Mouse (Mus musculus) forebrain, embryonic 14.5 days (tissue): ENCODE data around the gene D3Ertd254e. TPM values are rescaled to one million over a fixed set of nuclear protein-coding genes. Genes with fewer than 3 reads are reported as not detected.
"Not testable (repeated sequence)": the region's sequence is repeated elsewhere in the genome, so short reads cannot be mapped to it uniquely, and the experiment has no call there.

Source experiments
- ATAC-seq: fragments of 200-750 bp; cut with Nextera tagmentation; 2 replicates; pipeline ENCODE4 v1.8.0; 2017; ENCODE audit warnings: mild to moderate bottlenecking, moderate library complexity
- DNase-seq: peaks from one replicate; pipeline ENCODE4 v3.0.0-alpha.2; 2015; ENCODE audit warnings: low spot score
- H3K27ac ChIP-seq: fragments of 300-500 bp; sonication (generic); 2 replicates; pipeline ENCODE4 v1.5.1; 2014; ENCODE audit warnings: low read depth, mild to moderate bottlenecking, control low read depth, low read length, moderate library complexity
- H3K27me3 ChIP-seq: fragments of 300-500 bp; sonication (generic); replicated peaks from 2 replicates; pipeline ENCODE4 v1.6.1; 2014; ENCODE audit warnings: low read length, control low read depth, mixed read lengths; ENCODE audit not compliant: control insufficient read depth, insufficient read depth
- H3K36me3 ChIP-seq: fragments of 300-500 bp; sonication (generic); 2 replicates; pipeline ENCODE4 v1.6.1; 2014; ENCODE audit warnings: low read length, control low read depth; ENCODE audit not compliant: control insufficient read depth, insufficient read depth
- H3K4me1 ChIP-seq: fragments of 300-500 bp; sonication (generic); 2 replicates; pipeline ENCODE4 v1.6.1; 2014; ENCODE audit warnings: antibody characterized with exemption, low read length, control low read depth; ENCODE audit not compliant: control insufficient read depth, insufficient read depth
- H3K4me2 ChIP-seq: fragments of 300-500 bp; sonication (generic); 2 replicates; pipeline ENCODE4 v1.6.1; 2014; ENCODE audit warnings: mild to moderate bottlenecking, control low read depth, low read length
- H3K4me3 ChIP-seq: fragments of 300-500 bp; sonication (generic); 2 replicates; pipeline ENCODE4 v1.5.1; 2014; ENCODE audit warnings: low read depth, low read length, control low read depth
- H3K9ac ChIP-seq: fragments of 300-500 bp; sonication (generic); 2 replicates; pipeline ENCODE4 v1.6.1; 2014; ENCODE audit warnings: mild to moderate bottlenecking, low read length, control low read depth, moderate library complexity
- H3K9me3 ChIP-seq: fragments of 300-500 bp; sonication (generic); replicated peaks from 2 replicates; pipeline ENCODE4 v1.6.1; 2016; ENCODE audit warnings: low read length, control low read depth, mixed read lengths; ENCODE audit not compliant: control insufficient read depth
- WGBS: fragments of 180-500 bp; shearing (Covaris S2); extraction: QIAGEN DNeasy Blood & Tissue Kit; methylation state at CpG from one replicate; pipeline ENCODE4 v1.1.7; 2014; 5-methylcytosine and 5-hydroxymethylcytosine counted together
- polyA plus RNA-seq: library from polyadenylated mRNA; unstranded; fragments of >200 nt; fragmentation: Nextera tagmentation; extraction: Ambion mirVana; gene quantifications from 2 replicates; pipeline ENCODE4 v1.2.1, GENCODE M21; 2014

Gene D3Ertd254e
- polyA plus RNA-seq, result 12.2 and 15.9 TPM in 2 replicates

- Histone ChIP-seq H3K9ac (peak within 1 kb of the TSS; percentile 91), H3K9me3 (no peaks in the 10 kb centered on the region), H3K36me3 (no peaks in the 10 kb centered on the region), H3K27ac (peak within 1 kb of the TSS; percentile 88), H3K4me1 (peaks cover 18% of the 10 kb centered on the region), H3K27me3 (no peaks in the 10 kb centered on the region), H3K4me2 (peak within 1 kb of the TSS; percentile 71), H3K4me3 (peak within 1 kb of the TSS; percentile 82)
- ATAC-seq (peak; percentile 100), DNase-seq (peak; percentile 97)
- WGBS, result under 1% methylated on average over 54 of the region's 54 CpGs
Measured at GRCm38 (mm10) chr3:36150934-36151686, at the start of gene D3Ertd254e. Gene D3Ertd254e (plus strand): TSS chr3:36151017.

DNA sequence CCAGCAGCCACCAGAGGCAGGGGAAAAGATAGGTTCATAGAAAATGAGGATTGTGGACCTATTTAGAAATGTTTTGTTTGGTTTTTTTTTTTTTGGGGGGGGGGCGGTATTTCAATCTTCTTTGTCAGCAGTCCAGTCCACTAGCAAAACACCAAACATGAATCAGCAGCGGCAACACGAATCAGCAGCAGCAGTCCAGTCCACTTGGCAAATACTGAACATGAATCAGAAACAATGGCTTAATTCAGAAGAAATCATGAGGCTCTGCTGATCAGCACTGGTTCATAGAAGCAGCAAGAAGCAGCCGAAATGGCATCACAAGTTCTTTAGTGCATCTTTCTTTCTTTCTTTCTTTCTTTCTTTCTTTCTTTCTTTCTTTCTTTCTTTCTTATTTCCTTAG is 34.7 kb upstream of the D3Ertd254e start:
- no peak for DNase-seq
- WGBS, result 58% methylated on average over 4 of the region's 4 CpGs
- Histone ChIP-seq H3K4me3 (no peak overlapping the region), H3K9me3 (no peaks in the 10 kb centered on the region), H3K36me3 (no peaks in the 10 kb centered on the region), H3K9ac (no peak overlapping the region), H3K4me2 (no peak overlapping the region), H3K27me3 (no peaks in the 10 kb centered on the region), H3K27ac (no peak overlapping the region), H3K4me1 (no peaks in the 10 kb centered on the region)
- ATAC-seq, result no peak

- no peak overlapping the region for H3K4me2 ChIP-seq
- no peaks in the 10 kb centered on the region for H3K4me1 ChIP-seq
- no peaks in the 10 kb centered on the region for H3K27me3 ChIP-seq
- DNase-seq (peak; percentile 38), ATAC-seq (peak; percentile 40; the same call in 1 of the 2 replicates)
- H3K9ac ChIP-seq, result no peak overlapping the region
- no peaks in the 10 kb centered on the region for H3K36me3 ChIP-seq
- H3K9me3 ChIP-seq, result no peaks in the 10 kb centered on the region
- H3K4me3 ChIP-seq, result no peak overlapping the region
- no peak overlapping the region for H3K27ac ChIP-seq
Measured at GRCm38 (mm10) chr3:36119684-36120548, 30.9 kb upstream of the D3Ertd254e start.

GRCm38 (mm10) chr3:36126176-36126575 is 24.6 kb upstream of the D3Ertd254e start:
- ATAC-seq, H3K27ac ChIP-seq, DNase-seq, H3K4me3 ChIP-seq, H3K4me1 ChIP-seq, H3K36me3 ChIP-seq, H3K27me3 ChIP-seq, H3K9ac ChIP-seq, H3K4me2 ChIP-seq, H3K9me3 ChIP-seq: not testable (repeated sequence)
- WGBS, result 95% methylated on average over 9 of the region's 9 CpGs

- Histone ChIP-seq H3K27me3 (no peaks in the 10 kb centered on the region), H3K9ac (no peak overlapping the region), H3K4me1 (no peaks in the 10 kb centered on the region), H3K4me3 (no peak overlapping the region), H3K9me3 (no peaks in the 10 kb centered on the region), H3K27ac (no peak overlapping the region), H3K4me2 (no peak overlapping the region), H3K36me3 (no peaks in the 10 kb centered on the region)
- no peak for DNase-seq
- no peak for ATAC-seq
Measured at GRCm38 (mm10) chr3:36136152-36136551, 14.7 kb upstream of the D3Ertd254e start.

DNA sequence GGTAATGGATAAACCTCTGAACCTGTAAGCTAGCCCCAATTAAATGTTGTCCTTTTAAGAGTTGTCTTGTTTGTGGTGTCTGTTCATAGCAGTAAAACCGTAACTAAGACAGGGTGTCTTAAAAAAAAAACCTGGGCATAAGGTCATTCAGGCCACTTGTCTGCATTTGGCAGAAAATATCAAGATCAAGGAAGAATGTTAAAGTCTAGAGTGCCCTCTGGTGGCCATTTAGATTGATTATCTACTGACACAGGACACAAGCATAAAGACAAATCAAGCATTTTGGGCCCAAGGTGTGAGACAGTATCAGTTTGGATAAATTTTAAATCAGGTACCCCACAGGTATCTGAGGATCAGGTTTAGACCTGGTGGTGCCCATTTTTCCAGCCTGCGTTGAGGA is 13.3 kb upstream of the D3Ertd254e start:
- H3K36me3 ChIP-seq, result no peaks in the 10 kb centered on the region
- H3K4me1 ChIP-seq, result no peaks in the 10 kb centered on the region
- no peaks in the 10 kb centered on the region for H3K27me3 ChIP-seq
- H3K4me3 ChIP-seq, result no peak overlapping the region
- ATAC-seq, result no peak
- no peak overlapping the region for H3K4me2 ChIP-seq
- no peaks in the 10 kb centered on the region for H3K9me3 ChIP-seq
- no peak overlapping the region for H3K27ac ChIP-seq
- DNase-seq, result peak; percentile 69
- WGBS, result 47% methylated on average over 2 of the region's 2 CpGs
- H3K9ac ChIP-seq, result no peak overlapping the region

- Histone ChIP-seq H3K9me3 (no peaks in the 10 kb centered on the region), H3K27me3 (no peaks in the 10 kb centered on the region), H3K36me3 (no peaks in the 10 kb centered on the region), H3K4me2 (no peak overlapping the region), H3K27ac (no peak overlapping the region), H3K4me1 (no peaks in the 10 kb centered on the region), H3K9ac (no peak overlapping the region), H3K4me3 (no peak overlapping the region)
- DNase-seq (no peak), ATAC-seq (no peak)
- WGBS, result 64% methylated on average over 1 of the region's 1 CpGs
Measured at GRCm38 (mm10) chr3:36138171-36138660, 12.6 kb upstream of the D3Ertd254e start.

DNA sequence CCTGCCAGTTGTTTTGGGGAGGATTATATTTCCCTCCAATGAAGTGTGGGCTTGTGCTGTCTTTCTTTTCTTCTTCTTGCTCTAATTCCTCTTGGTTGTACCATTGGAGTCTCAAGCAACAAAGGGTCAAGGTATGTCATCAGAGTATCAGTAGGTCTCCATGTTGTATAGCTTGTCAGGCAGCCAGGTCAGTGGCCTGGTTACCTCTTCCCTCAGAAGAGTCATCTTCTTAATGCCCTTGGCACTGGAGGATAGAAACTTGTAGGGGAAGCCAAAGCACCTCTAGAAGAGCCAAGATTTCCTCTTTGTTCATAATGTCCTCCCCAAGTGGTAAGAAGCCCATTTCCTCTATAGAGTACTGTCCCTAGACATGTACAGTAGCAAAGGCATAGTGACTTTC is 11.8 kb upstream of the D3Ertd254e start:
- ATAC-seq (no peak), DNase-seq (no peak)
- Histone ChIP-seq H3K4me3 (no peak overlapping the region), H3K36me3 (no peaks in the 10 kb centered on the region), H3K4me2 (no peak overlapping the region), H3K27ac (no peak overlapping the region), H3K27me3 (no peaks in the 10 kb centered on the region), H3K9ac (no peak overlapping the region), H3K4me1 (no peaks in the 10 kb centered on the region), H3K9me3 (no peaks in the 10 kb centered on the region)

DNA sequence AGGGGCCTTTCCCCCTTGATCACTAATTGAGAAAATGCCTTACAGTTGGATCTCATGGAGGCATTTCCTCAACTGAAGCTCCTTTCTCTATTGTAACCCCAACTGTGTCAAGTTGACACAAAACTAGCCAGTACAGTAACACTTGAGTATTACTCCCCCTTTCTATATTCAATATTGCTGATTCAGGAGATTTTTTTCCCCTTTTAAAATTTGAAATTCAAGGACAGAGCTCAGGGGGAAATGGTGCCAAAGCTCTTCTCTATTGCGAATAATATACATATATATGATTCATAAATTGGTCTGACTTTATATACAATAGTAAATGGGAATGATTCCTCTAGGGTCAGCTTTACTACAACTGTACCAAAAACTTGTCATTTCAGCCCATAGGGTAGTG is 282 bp upstream of the D3Ertd254e start:
- DNase-seq (no peak), ATAC-seq (no peak)
- 3% methylated on average over 1 of the region's 1 CpGs for WGBS

More for the DNA sequence above, 282 bp upstream of the D3Ertd254e start:
- Histone ChIP-seq H3K27me3 (no peaks in the 10 kb centered on the region), H3K4me3 (peak overlapping the region; percentile 82), H3K9ac (no peak overlapping the region), H3K27ac (no peak overlapping the region), H3K4me2 (peak overlapping the region; percentile 71; the same call in 1 of the 2 replicates), H3K4me1 (peaks cover 18% of the 10 kb centered on the region), H3K36me3 (no peaks in the 10 kb centered on the region), H3K9me3 (no peaks in the 10 kb centered on the region)
